Mouse (Mus musculus) cortical plate, adult 2 months (tissue): ENCODE results near the gene Gm17545.

ENCODE experiments used
- CTCF ChIP-seq: fragments of 200-500 bp; IDR thresholded peaks from 2 replicates; pipeline ENCODE4 v1.5.1; 2011; ENCODE audit warnings: mild to moderate bottlenecking, control low read depth, low read length; ENCODE audit not compliant: insufficient read depth; ENCODE audit errors: extremely low read depth
- POLR2A ChIP-seq: fragments of 200-500 bp; IDR thresholded peaks from 2 replicates; pipeline ENCODE4 v1.6.1; 2011; ENCODE audit warnings: mild to moderate bottlenecking, low read length, control low read depth; ENCODE audit not compliant: insufficient read depth; ENCODE audit errors: extremely low read depth

DNA sequence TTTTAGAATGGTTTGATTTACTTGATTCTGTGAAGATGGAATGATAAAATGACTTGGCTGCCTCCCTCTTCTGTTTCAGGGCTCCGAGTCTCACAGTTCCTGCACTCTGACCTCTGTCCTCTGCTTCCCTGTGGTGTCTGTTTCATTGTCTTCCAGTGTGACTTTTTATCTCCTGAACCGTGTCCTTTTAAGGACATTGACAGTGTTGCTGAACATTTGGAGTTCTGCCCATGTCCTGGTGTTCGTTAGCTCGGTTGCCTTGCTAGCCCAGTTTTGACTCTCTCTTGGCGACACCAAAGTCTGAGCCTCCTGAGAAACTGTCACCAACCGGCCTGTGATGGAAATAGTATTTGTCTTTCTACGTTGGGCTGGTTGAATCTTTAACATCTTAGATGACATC is 33.6 kb upstream of the Gm17545 start:
- no peak for TF ChIP-seq CTCF
- no peak for TF ChIP-seq POLR2A
